26 mouse cellular contexts compared by ENCODE assay signal in the genomic region with DNA sequence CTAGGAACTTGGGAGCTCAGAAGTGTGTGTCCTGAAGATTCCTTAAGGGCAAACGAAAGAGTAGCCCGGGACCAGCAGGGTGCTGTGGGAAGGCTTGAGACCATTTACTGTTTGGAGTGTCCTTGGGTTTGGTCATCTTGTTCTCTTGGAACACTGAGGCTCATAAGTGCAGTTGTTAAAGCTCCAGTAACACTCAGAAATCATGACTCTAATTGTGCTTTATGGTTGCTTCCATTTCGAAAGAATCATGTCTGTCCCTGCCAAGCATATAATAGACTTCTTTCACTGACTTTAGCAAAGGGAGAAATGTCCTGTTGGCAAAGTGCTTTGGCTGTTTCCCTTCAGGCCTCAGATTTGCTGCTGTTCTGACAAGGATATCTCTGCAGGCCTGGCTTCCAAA.
DNase-seq lines count a peak whose midpoint lies in the region; ATAC-seq and TF ChIP-seq lines count a peak whose summit lies in the region.
"Had no signal": no experiment of that assay in that cellular context is flagged by ENCODE, and none has a peak within 500 bp of the region (broad histone marks: within the 10 kb centered on the region; RNA-seq: fewer than 3 reads in every experiment).

No protein-coding gene starts in this region.

- ATAC-seq in heart, embryonic 13.5 days (ENCODE audit: extremely low read depth, insufficient number of reproducible peaks, low FRiP score, low TSS enrichment) = no peak
- no peak for ATAC-seq in heart, embryonic 16.5 days (replicated peaks; ENCODE audit: extremely low read depth, insufficient read depth, low FRiP score)
- peak; percentile 68 for ATAC-seq in lung, embryonic 16.5 days (ENCODE audit: low read depth)
- ATAC-seq: activated CD4-positive, CD25-positive, alpha-beta regulatory T cell, adult 4 months; forebrain, embryonic 15.5 days; intestine, postnatal 0 days had no signal

- peak overlapping the region; percentile 17; the same call in 1 of the 2 replicates for H3K27ac ChIP-seq in heart, adult 2 months
- peak overlapping the region; percentile 29 for H3K27ac ChIP-seq in heart, embryonic 13.5 days (replicated peaks)
- peak overlapping the region; percentile 38 for H3K27ac ChIP-seq in heart, embryonic 16.5 days (ENCODE audit: low read length)
- H3K27ac ChIP-seq in lung, embryonic 16.5 days (ENCODE audit: low read length) = peak overlapping the region; percentile 82
- H3K27ac ChIP-seq: embryonic facial prominence, embryonic 10.5 days; embryonic facial prominence, embryonic 13.5 days; forebrain, embryonic 12.5 days; forebrain, embryonic 15.5 days; hindbrain, embryonic 12.5 days; hindbrain, embryonic 15.5 days had no signal

- no peak for DNase-seq in heart, adult 2 months
- no peak for DNase-seq in heart, postnatal 14 days
- no peak for DNase-seq in heart, adult 9 months (ENCODE audit: low spot score in 2 of 2)
- no peak for DNase-seq in heart, postnatal 36 days
- no peak for DNase-seq in lung, adult 2 months
- DNase-seq: adrenal gland, adult 8-10 months; adrenal gland, postnatal 25 days; cerebellum, adult 11-12 months; cerebellum, adult 8-10 months; cerebellum, postnatal 10 days; cerebellum, postnatal 36 days; embryo, embryonic 11 days; gastrocnemius, postnatal 25 days had no signal

- no peaks in the 10 kb centered on the region for H3K27me3 ChIP-seq in heart, adult 2 months (ENCODE audit: control insufficient read depth, insufficient read depth, low read length)
- no peaks in the 10 kb centered on the region for H3K27me3 ChIP-seq in heart, embryonic 13.5 days (replicated peaks)
- H3K27me3 ChIP-seq in heart, embryonic 16.5 days (ENCODE audit: control insufficient read depth, insufficient read depth, low read length) = no peaks in the 10 kb centered on the region
- H3K27me3 ChIP-seq in lung, embryonic 16.5 days (ENCODE audit: control insufficient read depth, insufficient read depth, low read depth, low read length) = no peaks in the 10 kb centered on the region
- H3K27me3 ChIP-seq: embryonic facial prominence, embryonic 13.5 days; forebrain, embryonic 12.5 days; forebrain, embryonic 15.5 days; hindbrain, embryonic 12.5 days; hindbrain, embryonic 15.5 days had no signal

- H3K9ac ChIP-seq in heart, adult 2 months (ENCODE audit: low read depth, low read length) = no peak overlapping the region
- H3K9ac ChIP-seq in heart, embryonic 13.5 days = no peak overlapping the region
- no peak overlapping the region for H3K9ac ChIP-seq in heart, embryonic 16.5 days (ENCODE audit: low read length)
- H3K9ac ChIP-seq in lung, embryonic 16.5 days (ENCODE audit: low read length) = no peak overlapping the region
- H3K9ac ChIP-seq: embryonic facial prominence, embryonic 13.5 days; forebrain, embryonic 12.5 days; forebrain, embryonic 15.5 days; hindbrain, embryonic 12.5 days; hindbrain, embryonic 15.5 days had no signal

- no peak for TF ChIP-seq CTCF in heart, adult 2 months (IDR thresholded peaks at IDR 0.05)
- TF ChIP-seq CTCF in lung, adult 2 months (IDR thresholded peaks at IDR 0.05; ENCODE audit: insufficient read depth, low read length) = no peak

- H3K9me3 ChIP-seq in heart, embryonic 13.5 days = no peaks in the 10 kb centered on the region
- H3K9me3 ChIP-seq in heart, embryonic 16.5 days (replicated peaks; ENCODE audit: control insufficient read depth, low read length) = no peaks in the 10 kb centered on the region
- no peaks in the 10 kb centered on the region for H3K9me3 ChIP-seq in lung, embryonic 16.5 days (ENCODE audit: control insufficient read depth, low read length)
- H3K9me3 ChIP-seq: embryonic facial prominence, embryonic 10.5 days; embryonic facial prominence, embryonic 13.5 days; forebrain, embryonic 12.5 days; forebrain, embryonic 15.5 days; hindbrain, embryonic 12.5 days; hindbrain, embryonic 15.5 days had no signal

- TF ChIP-seq EP300 in heart, adult 2 months (IDR thresholded peaks at IDR 0.05; ENCODE audit: insufficient read depth, low read depth, low read length) = no peak

- no peak overlapping the region for H3K4me3 ChIP-seq in heart, adult 2 months
- H3K4me3 ChIP-seq in heart, embryonic 13.5 days = no peak overlapping the region
- no peak overlapping the region for H3K4me3 ChIP-seq in heart, embryonic 16.5 days (ENCODE audit: low read length)
- no peak overlapping the region for H3K4me3 ChIP-seq in lung, embryonic 16.5 days (ENCODE audit: low read length)
- H3K4me3 ChIP-seq in lung, adult 2 months (replicated peaks; ENCODE audit: extremely low read depth, low read depth, low read length) = no peak overlapping the region
- H3K4me3 ChIP-seq: embryonic facial prominence, embryonic 10.5 days; embryonic facial prominence, embryonic 13.5 days; erythroblast, embryonic 14.5 days; forebrain, embryonic 12.5 days; forebrain, embryonic 15.5 days; hindbrain, embryonic 12.5 days; hindbrain, embryonic 15.5 days had no signal

- TF ChIP-seq POLR2A in heart, adult 2 months (IDR thresholded peaks at IDR 0.05; ENCODE audit: insufficient read depth, low read depth, low read length) = no peak
- TF ChIP-seq POLR2A in lung, adult 2 months (IDR thresholded peaks at IDR 0.05; ENCODE audit: borderline replicate concordance, extremely low read depth, low read depth, low read length) = no peak

- 84% methylated on average over 3 of the region's 3 CpGs for WGBS in heart, adult 2 months
- WGBS in heart, embryonic 13.5 days = 85% methylated on average over 3 of the region's 3 CpGs
- WGBS in heart, embryonic 16.5 days = 71% methylated on average over 3 of the region's 3 CpGs
- WGBS in lung, embryonic 16.5 days = 74% methylated on average over 3 of the region's 3 CpGs
- 76% methylated on average over 3 of the region's 3 CpGs for WGBS in lung, adult 2 months

- no peak overlapping the region for H3K4me2 ChIP-seq in heart, embryonic 13.5 days
- no peak overlapping the region for H3K4me2 ChIP-seq in heart, embryonic 16.5 days (ENCODE audit: low read depth, low read length)
- no peak overlapping the region for H3K4me2 ChIP-seq in lung, embryonic 16.5 days (ENCODE audit: low read depth, low read length)
- H3K4me2 ChIP-seq: embryonic facial prominence, embryonic 13.5 days; forebrain, embryonic 12.5 days; forebrain, embryonic 15.5 days; heart, embryonic 11.5 days; hindbrain, embryonic 12.5 days; hindbrain, embryonic 15.5 days had no signal

- H3K36me3 ChIP-seq in heart, adult 2 months (ENCODE audit: control insufficient read depth, insufficient read depth, low read length) = no peaks in the 10 kb centered on the region
- H3K36me3 ChIP-seq in heart, embryonic 13.5 days = 0 out of 2 replicates have a peak, but pooled peaks cover 4% of the 10 kb centered on the region
- H3K36me3 ChIP-seq in heart, embryonic 16.5 days (ENCODE audit: control insufficient read depth, insufficient read depth) = no peaks in the 10 kb centered on the region
- H3K36me3 ChIP-seq in lung, embryonic 16.5 days (ENCODE audit: control insufficient read depth, insufficient read depth, low read length) = no peaks in the 10 kb centered on the region
- H3K36me3 ChIP-seq: embryonic facial prominence, embryonic 10.5 days; forebrain, embryonic 12.5 days; forebrain, embryonic 15.5 days; hindbrain, embryonic 12.5 days; hindbrain, embryonic 15.5 days had no signal

- intact Hi-C loops in heart, adult 2 months (cut with DNase I) = no loop called here
- intact Hi-C loops in heart, postnatal 14 days (cut with DNase I) = loop anchor here (5.0 kb wide), 1 partner anchor 208 kb away; no protein-coding TSS in a partner anchor
- intact Hi-C loops in heart, postnatal 36 days (cut with DNase I) = no loop called here

- peaks cover 4% of the 10 kb centered on the region; the same call in 1 of the 2 replicates for H3K4me1 ChIP-seq in heart, adult 2 months (ENCODE audit: control insufficient read depth, insufficient read depth, low read length)
- peaks cover 44% of the 10 kb centered on the region for H3K4me1 ChIP-seq in heart, embryonic 13.5 days
- H3K4me1 ChIP-seq in heart, embryonic 16.5 days (ENCODE audit: control insufficient read depth, insufficient read depth, low read length) = peaks cover 17% of the 10 kb centered on the region
- peaks cover 10% of the 10 kb centered on the region for H3K4me1 ChIP-seq in lung, embryonic 16.5 days (replicated peaks; ENCODE audit: control insufficient read depth, insufficient read depth, low read length)
- H3K4me1 ChIP-seq in lung, adult 2 months (ENCODE audit: control insufficient read depth, insufficient read depth, low read length) = peaks cover 5% of the 10 kb centered on the region; the same call in 1 of the 2 replicates
- H3K4me1 ChIP-seq: embryonic facial prominence, embryonic 10.5 days; embryonic facial prominence, embryonic 13.5 days; forebrain, embryonic 12.5 days; forebrain, embryonic 15.5 days; hindbrain, embryonic 12.5 days; hindbrain, embryonic 15.5 days had no signal

- H3K79me2 ChIP-seq in heart, adult 2 months (replicated peaks; ENCODE audit: control insufficient read depth, insufficient read depth, low read length) = no peaks in the 10 kb centered on the region

Comparison
In these comparisons a context has a peak if more than half of its experiments do, and no peak if none do; other contexts are left out.
1. H3K27ac ChIP-seq: peak in every context shown above with its lines; median percentile 82 in lung, embryonic 16.5 days; 38 in heart, embryonic 16.5 days; 29 in heart, embryonic 13.5 days; 17 in heart, adult 2 months.